Mouse (Mus musculus) embryonic fibroblast, embryonic 13.5 days (primary cell): ENCODE data around the gene AI413582. TPM values are rescaled to one million over a fixed set of nuclear protein-coding genes. Genes with fewer than 3 reads are reported as not detected.

Experiments used
- H3K27ac ChIP-seq: 2 replicates; pipeline ENCODE4 v1.5.1; 2012; ENCODE audit warnings: low read length, control low read depth, inconsistent platforms; ENCODE audit not compliant: insufficient read depth
- H3K4me1 ChIP-seq: 2 replicates; pipeline ENCODE4 v1.6.1; 2011; ENCODE audit warnings: low read length; ENCODE audit not compliant: control insufficient read depth, insufficient read depth
- H3K4me3 ChIP-seq: 2 replicates; pipeline ENCODE4 v1.5.1; 2011; ENCODE audit warnings: mild to moderate bottlenecking, control low read depth, low read length; ENCODE audit not compliant: insufficient read depth
- CTCF ChIP-seq: IDR thresholded peaks from 2 replicates; pipeline ENCODE4 v1.5.1; 2011; ENCODE audit warnings: mild to moderate bottlenecking, control low read depth, low read length, moderate library complexity, borderline replicate concordance; ENCODE audit not compliant: insufficient read depth
- POLR2A ChIP-seq: IDR thresholded peaks from 2 replicates; pipeline ENCODE4 v1.6.1; 2011; ENCODE audit warnings: low read depth, mild to moderate bottlenecking, control low read depth, low read length, moderate library complexity
- polyA plus RNA-seq: library from polyadenylated mRNA; stranded (reverse); fragments of >200 nt; gene quantifications from 2 replicates; pipeline ENCODE4 v1.2.4, GENCODE M21; 2011; ENCODE audit warnings: low read depth; ENCODE audit not compliant: missing spikeins, insufficient read length

AI413582 gene
- polyA plus RNA-seq, 1 experiment, result 15.6 TPM

DNA sequence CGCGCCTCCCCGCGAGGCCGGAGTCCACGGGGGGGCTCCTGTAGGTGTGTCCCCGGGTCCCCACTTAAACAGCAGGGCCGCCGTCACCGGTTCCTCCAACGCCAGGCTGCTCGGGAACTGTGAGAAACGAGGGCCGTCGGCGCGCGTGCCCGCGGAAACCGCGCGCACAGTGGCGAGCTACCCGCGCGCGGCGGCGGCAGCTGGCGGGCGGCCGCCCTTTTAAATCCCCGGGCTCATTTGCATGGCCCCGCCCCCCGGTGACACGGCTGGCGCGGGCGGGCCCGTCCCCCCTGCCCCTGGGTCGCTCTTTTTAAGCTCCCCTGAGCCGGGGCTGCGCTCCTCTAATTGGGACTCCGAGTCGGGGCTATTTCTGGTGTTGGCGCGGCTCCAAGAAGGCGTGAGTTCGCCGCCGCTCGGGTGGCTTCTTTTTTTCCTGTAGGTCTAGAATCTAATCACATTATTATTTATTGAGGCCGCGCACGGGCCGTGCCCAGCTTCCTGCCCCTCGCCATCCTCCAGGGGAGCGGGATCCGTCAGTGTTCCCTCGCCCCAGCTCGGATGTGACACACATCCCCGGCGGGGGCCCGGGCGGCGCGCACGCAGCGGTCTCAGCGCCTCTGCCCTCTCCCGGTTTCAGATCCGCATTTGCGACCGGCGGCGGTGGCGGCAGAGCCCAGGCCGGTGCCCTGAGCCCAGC is 9.1 kb downstream of the AI413582 start, which contains the start of gene Hmga1:
Hmga1 (plus strand) TSS at position 183 of the 697 bp plus-strand sequence.
- Histone ChIP-seq H3K4me3 (peak within 1 kb of the TSS; percentile 67), H3K4me1 (peaks cover 13% of the 10 kb centered on the region), H3K27ac (peak within 1 kb of the TSS; percentile 76)
- TF ChIP-seq CTCF, result no peak
- peak; percentile 91 for TF ChIP-seq POLR2A

DNA sequence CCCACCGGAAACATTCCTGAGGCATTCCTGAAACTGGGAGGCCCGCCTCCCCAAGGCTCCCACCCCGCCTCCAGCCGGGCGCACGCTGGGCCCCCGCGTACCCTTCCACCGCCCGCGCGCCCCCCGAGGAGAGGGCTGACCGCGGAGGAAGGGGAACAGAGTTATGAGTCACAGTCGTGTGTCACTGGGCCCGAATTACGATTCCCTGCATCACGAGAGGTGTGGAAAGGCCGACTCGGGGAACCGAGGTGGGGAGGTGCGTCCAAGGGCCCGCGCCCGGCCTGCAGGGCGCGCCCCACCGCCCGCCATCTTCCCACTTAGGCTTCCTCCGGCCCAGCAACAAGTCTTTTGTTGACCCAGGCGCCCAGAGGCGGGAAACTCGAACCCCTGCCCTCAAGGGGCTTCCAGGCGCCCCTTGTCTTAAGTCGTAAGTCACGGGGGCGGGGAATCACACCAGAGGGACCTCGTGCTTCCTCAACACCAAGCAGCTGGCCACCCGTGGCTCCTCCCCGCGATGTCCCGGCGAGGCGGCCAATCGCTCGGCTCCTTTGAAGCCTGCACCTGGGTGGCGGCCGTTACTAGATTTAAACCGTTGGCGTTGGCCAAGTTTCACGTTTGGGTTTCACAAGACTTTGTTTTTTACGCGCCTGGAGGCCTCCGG is 9.9 kb downstream of the AI413582 start:
- TF ChIP-seq POLR2A (peak; percentile 22; the same call in 1 of the 2 replicates), CTCF (no peak)
- Histone ChIP-seq H3K27ac (peak overlapping the region; percentile 66), H3K4me3 (peak overlapping the region; percentile 26), H3K4me1 (peaks cover 5% of the 10 kb centered on the region)

DNA sequence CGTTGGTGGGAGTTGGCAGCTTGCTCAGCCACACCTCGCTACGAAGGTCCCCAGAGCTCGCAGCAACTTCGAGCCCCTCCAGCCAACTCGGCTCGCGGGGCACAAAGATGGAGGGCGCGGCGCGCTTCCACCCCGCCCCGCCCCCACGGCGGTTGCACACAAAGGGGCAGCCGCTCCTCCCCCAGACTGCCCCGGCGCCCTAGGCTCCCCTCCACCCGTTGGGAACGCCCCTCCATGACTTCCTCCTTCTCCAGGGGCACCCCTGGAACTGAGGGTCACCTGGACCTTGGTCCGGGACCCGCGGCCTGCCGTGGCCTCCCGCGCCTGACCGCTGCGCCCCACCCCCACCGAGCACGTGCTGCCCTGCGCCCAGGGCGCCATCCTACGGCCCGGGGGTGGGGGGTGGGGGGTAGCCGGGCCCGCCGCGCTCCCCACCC is 10.5 kb downstream of the AI413582 start:
- TF ChIP-seq CTCF, result no peak
- 0 out of 2 replicates have a peak, but pooled peaks have one; percentile 4 for TF ChIP-seq POLR2A
- Histone ChIP-seq H3K27ac (peak overlapping the region; percentile 41; the same call in 1 of the 2 replicates), H3K4me3 (no peak overlapping the region), H3K4me1 (peaks cover 2% of the 10 kb centered on the region)

DNA sequence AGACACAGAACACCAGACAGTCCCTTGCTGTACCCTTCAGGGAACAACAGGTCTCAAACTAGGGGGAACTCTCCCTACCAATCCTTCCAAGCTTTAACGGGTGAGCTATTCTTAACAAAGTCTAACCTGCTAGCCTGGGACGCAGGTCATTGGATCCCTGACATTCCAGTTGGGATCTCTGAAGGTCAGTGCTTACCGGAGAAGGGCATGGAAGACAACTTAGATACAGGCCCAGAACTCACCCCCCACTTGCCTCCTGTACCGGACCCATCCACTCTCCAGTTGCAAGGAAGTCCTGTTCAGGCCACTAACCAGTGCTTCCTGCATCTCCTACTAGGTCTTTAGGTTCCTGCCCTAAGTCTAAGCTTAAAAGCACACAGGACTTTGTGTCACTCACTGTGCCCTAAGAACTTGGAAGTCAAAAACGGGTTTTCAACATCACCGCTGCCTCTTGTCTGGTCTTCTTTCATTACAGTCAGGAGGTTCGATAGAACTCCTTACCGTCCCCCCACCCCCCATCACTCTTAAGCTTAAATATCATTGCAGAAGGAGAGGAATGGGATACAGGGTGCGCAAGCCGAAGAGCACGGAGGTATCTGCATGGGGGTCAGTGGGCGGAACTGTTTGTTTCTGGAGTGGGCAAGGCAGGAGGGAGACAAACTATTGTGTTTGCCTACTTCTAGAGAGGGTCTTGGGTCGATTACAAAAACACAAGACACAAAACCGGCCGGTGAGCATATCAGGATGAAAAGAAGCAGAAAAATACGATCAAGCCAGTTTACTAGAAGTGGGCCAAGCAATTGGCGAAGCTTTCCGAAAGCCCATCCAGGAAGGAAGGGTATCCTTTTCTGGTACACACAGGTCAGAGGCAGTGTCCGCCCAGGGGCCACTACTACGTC is 11.2 kb downstream of the AI413582 start:
- TF ChIP-seq CTCF, result no peak
- TF ChIP-seq POLR2A, result no peak
- H3K4me3 ChIP-seq, result no peak overlapping the region
- H3K4me1 ChIP-seq, result no peaks in the 10 kb centered on the region; the same call in 1 of the 2 replicates
- peak overlapping the region; percentile 41; the same call in 1 of the 2 replicates for H3K27ac ChIP-seq

DNA sequence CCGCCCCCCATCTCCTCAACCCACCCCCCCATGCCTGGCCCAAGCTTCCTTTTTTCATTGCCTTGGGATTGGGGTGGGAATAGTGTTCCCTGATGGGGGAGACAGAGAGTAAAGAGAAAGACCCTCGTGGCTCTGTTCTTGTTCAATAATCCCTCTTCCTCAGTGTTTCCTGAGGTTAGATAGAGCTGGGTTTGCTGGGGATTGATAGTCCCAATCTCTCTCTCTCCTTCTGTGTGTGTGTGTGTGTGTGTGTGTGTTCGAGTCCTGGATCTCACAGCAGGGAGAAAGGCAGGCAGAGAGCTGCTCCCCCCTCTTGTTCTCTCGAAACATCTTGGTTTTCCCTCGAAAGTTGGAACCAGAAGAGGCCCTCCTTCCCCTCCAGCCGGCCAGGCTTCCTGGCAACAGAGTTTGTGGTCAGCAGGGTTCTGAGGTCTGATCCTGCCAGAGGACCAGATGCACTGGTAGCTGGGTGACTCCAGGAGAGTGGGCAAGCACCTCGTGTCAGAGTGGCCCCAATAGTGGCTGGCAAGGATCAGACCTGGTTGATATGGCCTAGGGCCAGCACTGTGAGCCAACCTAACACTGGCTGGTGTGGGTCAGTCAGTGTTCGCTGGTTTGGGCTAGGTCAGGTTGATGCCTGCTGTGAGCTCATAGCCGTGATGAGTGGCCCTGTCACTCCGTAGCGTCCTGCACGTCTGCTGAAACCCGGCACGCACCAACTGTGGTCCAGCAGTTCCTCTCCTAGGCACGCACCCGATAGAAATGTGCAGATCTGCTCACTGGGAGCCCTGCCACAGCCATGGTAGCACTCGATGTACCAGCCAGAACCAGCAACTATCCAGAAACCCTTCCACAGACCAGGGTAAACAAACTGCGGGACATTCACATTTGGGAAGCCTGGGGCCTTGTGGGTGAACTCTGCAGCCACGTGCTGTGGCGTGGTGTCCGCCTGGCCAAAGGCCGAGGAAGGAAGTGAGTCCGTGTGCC is 13.0 kb downstream of the AI413582 start:
- H3K27ac ChIP-seq, result no peak overlapping the region
- TF ChIP-seq CTCF (no peak), POLR2A (no peak)
- no peak overlapping the region for H3K4me3 ChIP-seq
- H3K4me1 ChIP-seq, result peaks cover 3% of the 10 kb centered on the region; the same call in 1 of the 2 replicates

DNA sequence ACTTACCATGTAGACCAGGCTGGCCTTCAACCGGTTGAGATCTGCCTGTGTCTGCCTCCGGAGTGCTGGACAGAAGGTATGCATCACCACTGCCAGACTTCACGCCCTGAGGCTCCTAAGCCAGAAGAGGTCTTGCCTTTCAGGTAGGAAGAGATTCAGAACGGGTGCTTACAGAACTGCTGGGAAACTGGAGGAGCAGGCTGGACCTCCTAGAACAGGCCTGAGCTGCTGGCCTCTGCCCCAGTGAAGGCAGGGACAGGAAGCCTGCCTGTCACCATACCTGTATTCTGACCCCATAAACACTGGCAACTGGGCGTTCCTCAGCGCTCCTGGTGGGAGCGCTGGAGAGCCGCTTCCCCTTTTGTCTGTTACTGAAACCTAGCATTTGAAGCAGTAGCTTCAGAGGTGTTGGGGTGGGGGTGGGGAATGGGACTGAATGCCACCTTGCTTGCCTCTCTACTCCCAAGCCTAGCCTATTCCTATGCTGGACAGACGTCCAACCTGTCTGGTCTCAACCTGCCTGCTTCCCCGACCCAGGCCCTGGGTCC is 14.1 kb downstream of the AI413582 start:
- Histone ChIP-seq H3K4me1 (peaks cover 11% of the 10 kb centered on the region; the same call in 1 of the 2 replicates), H3K4me3 (no peak overlapping the region), H3K27ac (no peak overlapping the region)
- TF ChIP-seq POLR2A (no peak), CTCF (no peak)

DNA sequence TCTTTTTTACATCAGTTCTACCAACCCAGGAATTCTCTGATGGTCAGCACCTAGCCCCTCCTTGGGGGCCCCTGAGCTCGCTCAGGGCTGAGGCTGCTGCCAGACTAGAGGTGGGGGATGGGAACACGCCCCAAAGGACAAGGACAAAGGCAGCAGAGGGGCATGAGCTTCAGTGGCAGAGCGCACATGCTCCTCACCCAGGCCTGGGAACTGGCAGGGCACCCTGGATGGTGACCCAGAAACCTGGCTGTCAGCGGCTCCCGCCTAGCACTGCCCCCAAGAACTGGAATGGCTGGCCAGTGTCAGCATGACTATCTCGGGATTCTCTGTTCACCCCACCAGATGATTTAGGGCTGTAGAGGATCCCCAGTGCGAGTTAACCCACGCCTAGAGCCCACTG is 16.3 kb downstream of the AI413582 start:
- TF ChIP-seq CTCF (no peak), POLR2A (no peak)
- H3K4me3 ChIP-seq, result no peak overlapping the region
- H3K27ac ChIP-seq, result no peak overlapping the region
- peaks cover 15% of the 10 kb centered on the region; the same call in 1 of the 2 replicates for H3K4me1 ChIP-seq

DNA sequence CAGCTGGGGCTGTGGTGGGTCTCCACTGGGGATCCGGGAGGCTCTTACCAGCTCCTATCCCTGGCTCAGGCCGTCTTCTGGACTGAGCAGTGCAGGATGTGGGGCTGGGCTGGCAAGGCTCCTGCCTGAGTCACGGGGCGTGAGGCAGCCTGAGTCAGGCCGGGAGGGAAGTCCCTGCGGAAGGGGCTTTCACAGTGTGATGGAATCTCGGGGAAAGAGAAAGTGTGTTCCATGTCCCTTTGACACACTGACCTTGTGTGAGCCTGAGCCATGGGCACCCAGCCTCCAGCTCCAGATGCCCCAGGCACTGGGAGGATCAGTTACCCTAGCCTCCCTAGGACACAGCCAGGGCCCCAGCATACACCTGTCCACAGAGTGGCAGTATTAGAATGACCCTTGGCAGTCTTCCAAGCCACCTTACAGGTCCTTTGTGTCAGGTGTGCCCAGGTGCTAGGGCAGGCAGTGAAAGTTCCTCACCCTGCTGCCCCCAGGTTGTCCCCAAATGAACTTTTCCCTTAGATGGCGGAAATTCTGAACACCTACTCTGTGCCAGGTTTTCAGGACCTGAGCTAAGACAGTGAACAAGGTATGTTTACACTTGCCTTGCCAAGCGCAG is 18.2 kb downstream of the AI413582 start:
- H3K4me3 ChIP-seq, result no peak overlapping the region
- TF ChIP-seq CTCF (no peak), POLR2A (peak; percentile 44; the same call in 1 of the 2 replicates)
- peak overlapping the region; percentile 29; the same call in 1 of the 2 replicates for H3K27ac ChIP-seq
- H3K4me1 ChIP-seq, result peaks cover 15% of the 10 kb centered on the region; the same call in 1 of the 2 replicates
